Mouse (Mus musculus): Measurements from ENCODE around the gene Cyld. TPM values are rescaled to one million over a fixed set of nuclear protein-coding genes. Genes with fewer than 3 reads are reported as not detected.
A peak's percentile ranks its signal among the peaks of the same experiment; 100 is the strongest.
"Not testable (repeated sequence)": the region's sequence is repeated elsewhere in the genome, so short reads cannot be mapped to it uniquely, and the experiment has no call there.

Gene Cyld
- total RNA-seq (2021) = 10 to 100 TPM; 13.1 to 16.4 TPM
- long read RNA-seq, experiment 1, full-length matches to known transcripts = 1 of 4 reads
- long read RNA-seq, experiment 1, partial matches to known transcripts = 0 of 4 reads
- long read RNA-seq, experiment 1, other reads (novel, unspliced or antisense) = 3 of 4 reads
- long read RNA-seq, experiment 2, full-length matches to known transcripts = 1 of 5 reads
- long read RNA-seq, experiment 2, partial matches to known transcripts = 0 of 5 reads
- long read RNA-seq, experiment 2, other reads (novel, unspliced or antisense) = 4 of 5 reads

- DNase-seq = peak; percentile 98 to 99
- intact Hi-C loops (cut with DNase I) = loop anchor here (5.0 to 10.0 kb wide), 2 partner anchors 70 to 332 kb away; partner anchors contain the start of gene Brd7
Measured at GRCm38 (mm10) chr8:88696721-88697641, at the start of gene Cyld. Cyld (plus strand) TSS chr8:88697028.

- intact Hi-C loops (cut with DNase I) = no loop called here
- DNase-seq = no peak
Measured at GRCm38 (mm10) chr8:88648322-88648721, 48.5 kb upstream of the Cyld start.

GRCm38 (mm10) chr8:88650016-88650708 lies 46.7 kb upstream of the Cyld start:
- intact Hi-C loops (cut with DNase I) = no loop called here
- no peak for DNase-seq

- intact Hi-C loops (cut with DNase I); DNase-seq: not testable (repeated sequence)
Measured at GRCm38 (mm10) chr8:88651122-88651521, 45.7 kb upstream of the Cyld start.

- DNase-seq = no peak
- intact Hi-C loops (cut with DNase I) = no loop called here
Measured at GRCm38 (mm10) chr8:88655334-88655733, 41.5 kb upstream of the Cyld start.

- no peak for DNase-seq
- intact Hi-C loops (cut with DNase I) = no loop called here
Measured at GRCm38 (mm10) chr8:88659873-88660272, 37.0 kb upstream of the Cyld start.

- intact Hi-C loops (cut with DNase I) = no loop called here
- DNase-seq = no peak
Measured at GRCm38 (mm10) chr8:88662401-88662821, 34.4 kb upstream of the Cyld start.

- intact Hi-C loops (cut with DNase I) = no loop called here
- DNase-seq = no peak
Measured at GRCm38 (mm10) chr8:88664121-88664520, 32.7 kb upstream of the Cyld start.

GRCm38 (mm10) chr8:88664947-88665346 lies 31.9 kb upstream of the Cyld start:
- intact Hi-C loops (cut with DNase I) = no loop called here
- DNase-seq = no peak

- no peak for DNase-seq
Measured at GRCm38 (mm10) chr8:88666435-88666834, 30.4 kb upstream of the Cyld start.

GRCm38 (mm10) chr8:88668400-88669086 lies 28.3 kb upstream of the Cyld start:
- no peak for DNase-seq
- intact Hi-C loops (cut with DNase I) = no loop called here

More at GRCm38 (mm10) chr8:88666435-88666834, 30.4 kb upstream of the Cyld start:
- intact Hi-C loops (cut with DNase I) = no loop called here

- intact Hi-C loops (cut with DNase I) = no loop called here
- DNase-seq = no peak
Measured at GRCm38 (mm10) chr8:88670782-88671181, 26.0 kb upstream of the Cyld start.

GRCm38 (mm10) chr8:88671575-88671974 lies 25.3 kb upstream of the Cyld start:
- no peak for DNase-seq
- intact Hi-C loops (cut with DNase I) = no loop called here

- intact Hi-C loops (cut with DNase I) = no loop called here
- DNase-seq = no peak
Measured at GRCm38 (mm10) chr8:88673859-88674258, 23.0 kb upstream of the Cyld start.

- DNase-seq = no peak
- intact Hi-C loops (cut with DNase I) = no loop called here
Measured at GRCm38 (mm10) chr8:88675372-88676165, 21.3 kb upstream of the Cyld start.

GRCm38 (mm10) chr8:88677071-88677470 lies 19.8 kb upstream of the Cyld start:
- intact Hi-C loops (cut with DNase I) = no loop called here
- no peak for DNase-seq

- intact Hi-C loops (cut with DNase I) = no loop called here
- no peak for DNase-seq
Measured at GRCm38 (mm10) chr8:88680566-88680965, 16.3 kb upstream of the Cyld start.

- intact Hi-C loops (cut with DNase I) = no loop called here
- no peak for DNase-seq
Measured at GRCm38 (mm10) chr8:88681046-88681445, 15.8 kb upstream of the Cyld start.

- no peak for DNase-seq
- intact Hi-C loops (cut with DNase I) = no loop called here
Measured at GRCm38 (mm10) chr8:88683656-88684289, 13.1 kb upstream of the Cyld start.
